Mouse (Mus musculus) mouse embryonic stem cell (cell line): ENCODE results near the gene Rnf215.
"Not testable (repeated sequence)": the region's sequence is repeated elsewhere in the genome, so short reads cannot be mapped to it uniquely, and the experiment has no call there.

Experiments
- in situ Hi-C, 2 experiments: fragments of 300-500 bp; cut with MboI; formaldehyde crosslinking; loops; 1 replicate in 1 of 2; 3 replicates in 1 of 2; pipeline ENCODE4 v1.14.3; 2019 to 2020; ENCODE audit warnings: low sequenced_read_pairs in 2 of 2, low pct_unique_long_range_greater_than_20kb in 1 of 2, mixed read lengths in 1 of 2; ENCODE audit not compliant: unreplicated experiment in 1 of 2

Gene Rnf215

DNA sequence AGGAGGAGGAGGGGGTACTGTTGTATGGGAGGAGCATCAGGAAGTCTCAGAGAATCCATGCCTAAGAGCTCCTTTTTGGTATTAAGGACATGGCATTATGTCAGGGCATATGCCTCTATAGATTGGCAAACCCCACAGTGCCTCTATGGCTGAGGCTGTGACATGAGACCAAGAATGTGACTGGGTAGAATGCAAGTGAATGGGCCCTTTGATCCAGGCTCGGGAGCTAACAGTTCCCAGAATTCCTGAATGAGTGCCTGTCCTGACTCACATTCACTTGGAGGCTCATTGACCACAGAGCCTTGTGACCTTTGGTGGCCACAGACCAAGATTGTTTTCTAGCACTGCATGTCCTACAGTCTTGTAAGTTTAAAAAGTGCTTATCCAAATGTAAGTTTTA lies 47.1 kb downstream of the Rnf215 start:
- in situ Hi-C loops: no loop called here

DNA sequence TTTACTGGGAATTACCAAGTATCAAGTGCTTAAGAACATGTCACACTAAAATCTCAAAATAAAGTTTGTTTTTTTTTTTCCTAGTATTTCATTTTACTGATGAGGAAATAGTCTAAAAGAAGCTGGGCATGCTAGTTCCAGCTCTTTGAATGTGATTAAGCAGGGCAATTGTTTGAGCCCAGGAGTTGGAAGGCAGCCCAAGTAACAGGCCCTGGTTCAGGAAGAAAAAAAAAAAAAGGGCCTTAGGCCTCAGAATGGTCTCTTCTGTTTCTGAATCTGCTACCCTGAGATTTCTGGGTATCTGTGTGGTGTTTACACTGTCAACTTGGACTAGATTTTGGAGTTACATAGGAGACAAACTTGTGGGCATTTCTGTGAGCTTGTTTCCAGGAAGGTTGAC lies 48.5 kb downstream of the Rnf215 start:
- in situ Hi-C loops: no loop called here

DNA sequence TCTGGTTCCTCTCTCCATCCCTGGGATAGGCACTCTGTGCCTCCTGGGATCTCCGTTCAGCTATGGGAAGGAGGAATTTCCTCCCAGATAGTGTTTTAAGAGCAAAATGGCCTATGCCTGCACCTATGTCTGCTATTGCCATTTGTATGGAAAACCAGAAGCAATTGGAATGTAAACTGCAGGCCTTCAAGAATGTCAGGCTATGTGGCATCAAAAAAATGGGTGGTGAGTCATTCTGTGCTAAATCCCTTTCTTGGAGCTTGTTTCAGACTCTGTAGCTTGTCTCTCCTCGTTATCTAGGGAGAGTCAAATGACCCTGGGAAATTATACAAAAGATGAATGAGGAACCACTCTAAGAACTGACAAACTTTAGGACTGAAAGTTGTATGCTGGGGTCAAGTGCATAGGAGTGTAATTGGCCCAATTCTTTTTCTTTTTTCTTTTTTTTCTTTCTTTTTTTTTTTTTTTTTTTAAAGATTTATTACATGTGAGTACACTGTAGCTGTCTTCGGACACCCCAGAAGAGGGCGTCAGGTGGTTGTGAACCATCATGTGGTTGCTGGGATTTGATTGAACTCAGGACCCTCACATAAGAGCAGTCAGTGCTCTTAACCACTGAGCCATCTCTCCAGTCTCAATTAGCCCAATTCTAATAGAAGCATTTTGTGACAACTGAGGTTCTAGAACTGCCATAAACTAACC lies 49.4 kb downstream of the Rnf215 start:
- in situ Hi-C loops: no loop called here

DNA sequence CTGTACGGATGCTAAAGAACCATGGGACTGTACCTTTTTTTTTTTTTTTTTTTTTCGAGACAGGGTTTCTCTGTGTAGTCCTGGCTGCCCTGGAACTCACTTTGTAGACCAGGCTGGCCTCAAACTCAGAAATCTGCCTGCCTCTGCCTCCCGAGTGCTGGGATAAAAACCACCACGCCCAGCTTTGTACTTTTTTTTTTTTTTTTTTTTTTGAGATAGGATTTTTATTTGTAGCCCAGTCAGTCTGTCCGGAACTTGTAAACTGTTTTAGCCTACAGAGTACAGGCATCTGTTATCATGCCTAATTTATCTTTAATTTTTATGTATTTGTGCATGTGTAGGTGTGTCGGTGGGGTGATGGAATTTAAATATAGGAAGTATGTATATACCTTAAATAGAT lies 50.5 kb downstream of the Rnf215 start:
- in situ Hi-C loops: not testable (repeated sequence)

DNA sequence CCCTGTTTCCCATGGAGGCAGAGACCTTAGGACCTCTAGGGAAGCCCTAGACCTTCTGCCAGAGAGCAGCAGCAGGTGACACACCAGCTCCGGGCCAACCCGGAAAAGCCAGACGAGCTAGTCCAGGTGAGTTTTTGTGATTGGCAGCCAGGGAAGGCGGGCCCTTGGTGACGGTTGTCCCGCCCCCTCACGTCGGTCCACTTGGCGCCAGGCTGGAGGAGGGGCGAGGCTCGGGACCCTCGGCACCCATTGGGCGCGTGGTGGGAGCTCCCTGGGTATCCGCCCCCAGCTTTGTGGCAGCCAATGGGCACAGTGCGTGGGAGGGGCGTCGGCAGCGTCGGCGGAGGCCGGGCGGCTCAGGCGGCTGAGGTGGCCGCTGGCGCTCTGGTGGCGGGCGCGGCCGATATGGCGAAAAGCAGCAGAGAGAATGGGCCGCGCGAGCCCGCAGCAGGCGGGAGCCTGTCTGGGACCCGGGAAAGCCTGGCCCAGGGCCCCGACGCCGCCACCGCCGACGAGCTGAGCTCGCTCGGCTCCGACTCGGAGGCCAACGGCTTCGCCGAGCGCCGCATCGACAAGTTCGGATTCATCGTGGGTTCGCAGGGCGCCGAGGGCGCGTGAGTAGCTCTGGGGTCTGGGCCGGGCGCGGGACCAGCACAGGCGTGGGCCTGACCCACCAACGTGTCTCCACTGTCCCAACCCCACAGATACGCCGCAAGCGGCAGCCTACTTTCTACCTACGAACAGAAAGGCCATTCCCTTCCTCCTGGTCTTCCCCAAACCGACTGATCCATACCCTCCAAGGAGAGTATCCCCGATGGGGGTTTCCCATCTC lies 51.7 kb downstream of the Rnf215 start, which contains the start of gene Tbc1d10a:
Tbc1d10a (plus strand) TSS at position 304 of the 832 bp plus-strand sequence.
- in situ Hi-C loops: no loop called here

DNA sequence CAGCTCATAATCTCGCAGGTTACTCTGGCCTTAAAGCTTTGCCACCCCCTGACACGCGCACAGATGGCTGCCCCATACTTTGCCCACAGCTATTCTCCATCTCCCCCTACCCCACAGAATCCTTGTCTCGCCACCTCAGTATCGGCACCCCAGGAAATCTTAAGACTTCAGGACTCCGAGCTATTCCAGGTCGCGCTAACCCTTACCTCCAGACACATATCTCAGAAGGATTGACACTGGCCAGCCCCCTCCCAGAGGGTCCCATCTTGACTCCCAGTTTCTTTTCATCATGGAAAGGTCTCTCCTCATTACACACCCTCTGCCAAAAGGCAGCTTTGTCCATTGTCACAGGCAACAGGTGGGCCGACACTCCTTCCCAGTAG lies 52.3 kb downstream of the Rnf215 start:
- in situ Hi-C loops: no loop called here

DNA sequence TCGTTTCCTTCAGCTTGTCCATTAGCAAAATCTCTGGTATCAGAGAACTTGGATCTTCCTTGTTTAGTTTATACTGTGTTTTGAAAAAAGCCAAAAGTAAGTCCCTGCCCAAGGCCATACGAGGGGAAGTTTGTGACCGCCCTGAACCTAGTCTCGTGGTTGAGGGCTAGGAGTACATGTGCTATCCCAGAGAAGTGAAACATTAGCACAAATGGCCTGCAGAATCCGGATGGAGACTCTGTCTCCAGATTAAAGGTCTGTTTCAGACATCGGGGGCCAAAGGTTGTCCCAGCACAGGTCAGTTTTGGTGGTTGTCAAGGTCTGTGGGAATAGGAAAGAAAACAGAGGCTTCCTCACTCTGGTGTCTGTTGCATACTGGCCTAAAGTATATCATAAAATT lies 54.2 kb downstream of the Rnf215 start:
- in situ Hi-C loops: no loop called here

DNA sequence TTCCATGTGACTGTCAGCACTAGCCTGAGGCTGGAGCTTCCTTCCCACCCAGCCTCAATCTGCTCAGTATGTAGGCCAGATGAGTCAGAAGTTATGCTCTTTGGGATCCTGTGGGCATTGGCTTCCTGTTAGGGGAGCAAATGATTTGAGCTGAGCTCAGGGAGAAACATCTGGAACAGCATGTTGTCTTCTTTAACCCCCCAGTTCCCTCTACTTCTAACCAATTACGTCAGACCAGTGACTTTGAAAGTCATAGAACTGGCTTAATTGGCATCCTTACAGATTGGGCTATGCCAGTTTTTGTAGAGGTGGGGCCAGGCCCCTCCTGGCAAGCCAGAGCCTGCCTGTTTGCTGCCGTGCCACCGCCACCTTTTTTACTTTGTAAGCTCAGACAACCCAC lies 55.7 kb downstream of the Rnf215 start:
- in situ Hi-C loops: no loop called here
